Mouse (Mus musculus): ENCODE data around the gene Rbm18. TPM values are rescaled to one million over a fixed set of nuclear protein-coding genes. Genes with fewer than 3 reads are reported as not detected.

Gene Rbm18
- total and polyA plus RNA-seq, 2 experiments from 2014 or later, result 53.4 to 60.5 TPM

- WGBS, result 21% methylated on average over 4 of the region's 4 CpGs
- no peak overlapping the region for H3K9ac ChIP-seq (replicated peaks; ENCODE audit: low read depth, low read length)
- no peaks in the 10 kb centered on the region for H3K36me3 ChIP-seq (replicated peaks; ENCODE audit: control insufficient read depth, insufficient read depth, low read length)
- H3K4me3 ChIP-seq (ENCODE audit: low read depth, low read length), result no peak overlapping the region
- DNase-seq (ENCODE audit: low spot score) (no peak), ATAC-seq (ENCODE audit: insufficient read depth, low read depth) (no peak)
- H3K4me1 ChIP-seq (ENCODE audit: control insufficient read depth, insufficient read depth), result peaks cover 11% of the 10 kb centered on the region; the same call in 1 of the 2 replicates
- no peak overlapping the region for H3K4me2 ChIP-seq (ENCODE audit: low read depth, low read length)
- H3K9me3 ChIP-seq (replicated peaks; ENCODE audit: control insufficient read depth, low read length), result no peaks in the 10 kb centered on the region
- H3K27me3 ChIP-seq (ENCODE audit: control insufficient read depth, insufficient read depth, low read length), result peaks cover 99% of the 10 kb centered on the region
- H3K27ac ChIP-seq (ENCODE audit: low read depth), result no peak overlapping the region
- TF ChIP-seq EP300 (IDR thresholded peaks at IDR 0.05; ENCODE audit: low read depth) (no peak), CTCF (IDR thresholded peaks at IDR 0.05; ENCODE audit: low read depth) (no peak)
Observed at GRCm38 (mm10) chr2:36092748-36093147, 43.8 kb downstream of the Rbm18 start.

DNA sequence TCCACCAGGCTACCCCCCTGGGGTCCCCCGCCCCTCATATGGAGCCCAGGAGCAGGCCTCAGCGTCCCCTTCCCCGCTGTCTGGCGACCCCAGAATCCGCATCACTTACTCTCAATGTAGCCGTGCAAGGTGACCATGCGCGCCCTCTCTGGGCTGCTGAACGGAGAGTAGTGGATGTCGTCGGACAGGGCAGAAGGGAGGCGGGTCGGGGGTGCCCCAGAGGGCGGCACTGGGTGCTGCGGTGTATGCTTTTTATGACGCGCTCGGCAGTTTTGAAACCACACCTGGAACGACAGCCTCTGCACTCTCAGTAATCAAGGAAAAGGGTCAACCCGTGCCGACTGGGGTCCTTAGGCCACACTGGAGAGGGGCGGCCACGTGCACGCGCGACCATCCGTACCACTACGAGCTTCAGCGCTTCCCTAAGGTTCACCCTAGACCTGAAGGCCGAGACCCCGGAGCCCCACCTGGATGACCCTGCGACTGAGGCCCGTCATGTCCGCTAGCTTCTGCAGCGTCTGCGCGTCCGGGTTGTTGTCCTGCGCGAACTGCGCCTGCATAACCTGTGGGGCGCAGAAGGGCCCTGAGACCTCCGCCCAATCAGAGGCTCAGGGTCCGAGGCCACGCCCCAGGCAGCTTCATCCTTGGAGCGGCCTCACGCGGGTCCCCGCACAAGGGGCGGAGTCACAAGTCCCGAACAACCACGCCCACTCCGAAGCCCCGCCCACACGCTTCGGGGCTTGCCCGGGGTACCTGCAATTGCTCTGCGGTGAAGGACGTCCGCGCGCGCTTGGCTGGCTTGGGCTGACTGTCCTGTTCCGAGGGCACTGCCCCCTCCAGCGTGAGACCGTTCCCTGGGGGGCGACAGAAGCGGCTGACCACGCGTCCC is 45.5 kb downstream of the Rbm18 start:
- peaks cover 93% of the 10 kb centered on the region for H3K27me3 ChIP-seq (ENCODE audit: control insufficient read depth, insufficient read depth, low read length)
- H3K9ac ChIP-seq (replicated peaks; ENCODE audit: low read depth, low read length), result no peak overlapping the region
- 6% methylated on average over 70 of the region's 70 CpGs for WGBS

DNA sequence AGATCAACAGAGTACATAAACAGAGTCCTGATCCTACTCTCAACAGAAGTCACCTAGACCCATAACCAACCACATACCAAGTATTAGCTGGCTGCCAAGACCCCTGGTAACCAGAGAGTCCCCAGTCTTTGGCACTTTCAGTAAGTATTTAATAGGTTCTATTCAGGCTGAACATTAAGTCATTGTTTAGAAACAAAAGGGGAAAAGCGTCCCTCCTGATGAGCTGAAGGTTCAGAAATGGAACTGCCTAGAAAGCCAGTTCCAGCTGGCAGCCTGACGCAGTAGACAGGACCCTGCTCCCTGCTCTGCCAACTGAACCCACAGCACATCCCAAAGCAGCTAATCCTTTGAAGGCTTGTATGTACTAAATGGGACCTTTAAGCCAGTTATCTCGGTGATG is 47.4 kb downstream of the Rbm18 start:
- Histone ChIP-seq H3K36me3 (replicated peaks; ENCODE audit: control insufficient read depth, insufficient read depth, low read length) (no peaks in the 10 kb centered on the region), H3K27me3 (ENCODE audit: control insufficient read depth, insufficient read depth, low read length) (peaks cover 74% of the 10 kb centered on the region), H3K4me1 (ENCODE audit: control insufficient read depth, insufficient read depth) (peaks cover 11% of the 10 kb centered on the region; the same call in 1 of the 2 replicates), H3K4me3 (ENCODE audit: low read depth, low read length) (no peak overlapping the region), H3K9me3 (replicated peaks; ENCODE audit: control insufficient read depth, low read length) (no peaks in the 10 kb centered on the region), H3K27ac (ENCODE audit: low read depth) (no peak overlapping the region), H3K9ac (replicated peaks; ENCODE audit: low read depth, low read length) (no peak overlapping the region), H3K4me2 (ENCODE audit: low read depth, low read length) (no peak overlapping the region)
- WGBS, result 59% methylated on average over 3 of the region's 3 CpGs
- DNase-seq (ENCODE audit: low spot score) (no peak), ATAC-seq (ENCODE audit: insufficient read depth, low read depth) (no peak)
- no peak for TF ChIP-seq CTCF (IDR thresholded peaks at IDR 0.05; ENCODE audit: low read depth)

More for the DNA sequence above, 45.5 kb downstream of the Rbm18 start:
- Histone ChIP-seq H3K4me1 (ENCODE audit: control insufficient read depth, insufficient read depth) (peaks cover 11% of the 10 kb centered on the region; the same call in 1 of the 2 replicates), H3K9me3 (replicated peaks; ENCODE audit: control insufficient read depth, low read length) (no peaks in the 10 kb centered on the region), H3K27ac (ENCODE audit: low read depth) (no peak overlapping the region), H3K36me3 (replicated peaks; ENCODE audit: control insufficient read depth, insufficient read depth, low read length) (no peaks in the 10 kb centered on the region), H3K4me2 (ENCODE audit: low read depth, low read length) (peak overlapping the region; percentile 57), H3K4me3 (ENCODE audit: low read depth, low read length) (peak overlapping the region; percentile 39)
- ATAC-seq (ENCODE audit: insufficient read depth, low read depth), result peak; percentile 52
- TF ChIP-seq EP300 (IDR thresholded peaks at IDR 0.05; ENCODE audit: low read depth) (no peak), CTCF (IDR thresholded peaks at IDR 0.05; ENCODE audit: low read depth) (no peak)
- DNase-seq (ENCODE audit: low spot score), result no peak

- Histone ChIP-seq H3K4me1 (ENCODE audit: control insufficient read depth, insufficient read depth) (no peaks in the 10 kb centered on the region; the same call in 1 of the 2 replicates), H3K9ac (replicated peaks; ENCODE audit: low read depth, low read length) (no peak overlapping the region), H3K9me3 (replicated peaks; ENCODE audit: control insufficient read depth, low read length) (no peaks in the 10 kb centered on the region), H3K27me3 (ENCODE audit: control insufficient read depth, insufficient read depth, low read length) (peaks cover 38% of the 10 kb centered on the region), H3K27ac (ENCODE audit: low read depth) (no peak overlapping the region), H3K4me2 (ENCODE audit: low read depth, low read length) (no peak overlapping the region), H3K4me3 (ENCODE audit: low read depth, low read length) (no peak overlapping the region), H3K36me3 (replicated peaks; ENCODE audit: control insufficient read depth, insufficient read depth, low read length) (no peaks in the 10 kb centered on the region)
- no peak for DNase-seq (ENCODE audit: low spot score)
- TF ChIP-seq EP300 (IDR thresholded peaks at IDR 0.05; ENCODE audit: low read depth), result no peak
- TF ChIP-seq CTCF (IDR thresholded peaks at IDR 0.05; ENCODE audit: low read depth), result no peak
- 84% methylated on average over 1 of the region's 1 CpGs for WGBS
- no peak for ATAC-seq (ENCODE audit: insufficient read depth, low read depth)
Observed at GRCm38 (mm10) chr2:36085041-36085440, 51.5 kb downstream of the Rbm18 start.

- Histone ChIP-seq H3K4me1 (ENCODE audit: control insufficient read depth, insufficient read depth) (no peaks in the 10 kb centered on the region; the same call in 1 of the 2 replicates), H3K4me2 (ENCODE audit: low read depth, low read length) (no peak overlapping the region), H3K9ac (replicated peaks; ENCODE audit: low read depth, low read length) (no peak overlapping the region), H3K36me3 (replicated peaks; ENCODE audit: control insufficient read depth, insufficient read depth, low read length) (no peaks in the 10 kb centered on the region), H3K27me3 (ENCODE audit: control insufficient read depth, insufficient read depth, low read length) (peaks cover 18% of the 10 kb centered on the region), H3K4me3 (ENCODE audit: low read depth, low read length) (no peak overlapping the region), H3K9me3 (replicated peaks; ENCODE audit: control insufficient read depth, low read length) (no peaks in the 10 kb centered on the region), H3K27ac (ENCODE audit: low read depth) (no peak overlapping the region)
- no peak for TF ChIP-seq EP300 (IDR thresholded peaks at IDR 0.05; ENCODE audit: low read depth)
- TF ChIP-seq CTCF (IDR thresholded peaks at IDR 0.05; ENCODE audit: low read depth), result no peak
- ATAC-seq (ENCODE audit: insufficient read depth, low read depth), result no peak
- WGBS, result 79% methylated on average over 9 of the region's 9 CpGs
- no peak for DNase-seq (ENCODE audit: low spot score)
Observed at GRCm38 (mm10) chr2:36082802-36083580, 53.6 kb downstream of the Rbm18 start.

Measured in heart, postnatal 0 days (tissue).